Mouse (Mus musculus) G1E (cell line): ENCODE measurements around the gene Arhgap27. TPM values are rescaled to one million over a fixed set of nuclear protein-coding genes. Genes with fewer than 3 reads are reported as not detected.

Experiments used
- ATAC-seq: 2 replicates; pipeline ENCODE4 v1.8.0; 2016; ENCODE audit warnings: mild to moderate bottlenecking; ENCODE audit not compliant: insufficient number of reproducible peaks, poor library complexity, low FRiP score, severe bottlenecking; ENCODE audit errors: extremely low read depth
- DNase-seq: peaks from one replicate; pipeline ENCODE4 v3.0.0; 2012; ENCODE audit warnings: low spot score
- H3K27me3 ChIP-seq: 2 replicates; pipeline ENCODE4 v1.6.1; 2012; ENCODE audit warnings: mild to moderate bottlenecking, low read length, inconsistent platforms; ENCODE audit not compliant: insufficient read depth
- H3K36me3 ChIP-seq: replicated peaks from 2 replicates; pipeline ENCODE3; 2012; ENCODE audit warnings: mild to moderate bottlenecking, inconsistent platforms
- H3K4me1 ChIP-seq: 2 replicates; pipeline ENCODE4 v1.6.1; 2012; ENCODE audit warnings: low read depth, low read length, inconsistent platforms, mixed read lengths; ENCODE audit not compliant: insufficient read depth
- H3K4me3 ChIP-seq: 2 replicates; pipeline ENCODE4 v1.5.1; 2012; ENCODE audit warnings: low read depth, mild to moderate bottlenecking, inconsistent platforms, low read length, moderate library complexity, mixed read lengths
- H3K9me3 ChIP-seq: replicated peaks from 2 replicates; pipeline ENCODE4 v1.6.1; 2012; ENCODE audit warnings: inconsistent platforms
- CTCF ChIP-seq: IDR thresholded peaks from 2 replicates; pipeline ENCODE4 v1.5.1; 2012; ENCODE audit warnings: low read depth, low read length, inconsistent platforms, mixed read lengths
- GATA1 ChIP-seq: IDR thresholded peaks from 2 replicates; pipeline ENCODE4 v1.6.1; 2012; ENCODE audit warnings: borderline replicate concordance, low read length, inconsistent platforms, mixed read lengths
- GATA2 ChIP-seq: IDR thresholded peaks from 2 replicates; pipeline ENCODE4 v1.6.1; 2012; ENCODE audit warnings: low read depth, low read length, inconsistent platforms, borderline replicate concordance
- POLR2AphosphoS5 ChIP-seq: IDR thresholded peaks from 2 replicates; pipeline ENCODE4 v1.6.1; 2012; ENCODE audit warnings: low read depth, low read length, inconsistent platforms; ENCODE audit not compliant: insufficient replicate concordance
- TAL1 ChIP-seq: conservative IDR thresholded peaks from 2 replicates; pipeline ENCODE4 v1.6.1; 2012; ENCODE audit warnings: low read depth, low read length, inconsistent platforms, mixed read lengths
- polyA plus RNA-seq: library from polyadenylated mRNA; stranded (reverse); fragments of >175 nt; gene quantifications from 2 replicates; pipeline ENCODE4 v1.2.3, GENCODE M21; 2012
- total RNA-seq, 2 experiments: library from RNA; stranded (forward) in 1 of 2; stranded (reverse) in 1 of 2; fragments of 200-1000 nt in 1 of 2; fragments of >200 nt in 1 of 2; fragmentation: Nextera tagmentation in 1 of 2; gene quantifications; 2 replicates each; pipeline ENCODE4 v1.2.3; 2014 to 2017

The Arhgap27 gene
- total and polyA plus RNA-seq, 3 experiments = 5.2 to 12.6 (median 11.5) TPM

GRCm38 (mm10) chr11:103288291-103288963, 75.1 kb downstream of the Arhgap27 start:
- no peak for DNase-seq

GRCm38 (mm10) chr11:103286910-103287309, 76.6 kb downstream of the Arhgap27 start:
- ATAC-seq = no peak
- no peak for TF ChIP-seq POLR2AphosphoS5
- TF ChIP-seq TAL1 = no peak
- TF ChIP-seq CTCF = no peak
- TF ChIP-seq GATA2 = no peak
- TF ChIP-seq GATA1 = no peak
- H3K4me3 ChIP-seq = no peak overlapping the region
- no peaks in the 10 kb centered on the region for H3K9me3 ChIP-seq
- H3K4me1 ChIP-seq = peaks cover 46% of the 10 kb centered on the region
- DNase-seq = no peak
- peaks cover 45% of the 10 kb centered on the region for H3K27me3 ChIP-seq
- no peaks in the 10 kb centered on the region for H3K36me3 ChIP-seq

More at GRCm38 (mm10) chr11:103288291-103288963, 75.1 kb downstream of the Arhgap27 start:
- TF ChIP-seq CTCF (no peak), GATA1 (no peak), TAL1 (no peak), GATA2 (no peak), POLR2AphosphoS5 (no peak)
- H3K27me3 ChIP-seq = peaks cover 30% of the 10 kb centered on the region
- H3K4me1 ChIP-seq = peaks cover 52% of the 10 kb centered on the region
- no peak overlapping the region for H3K4me3 ChIP-seq
- H3K36me3 ChIP-seq = no peaks in the 10 kb centered on the region
- no peaks in the 10 kb centered on the region for H3K9me3 ChIP-seq
- no peak for ATAC-seq

- Histone ChIP-seq H3K36me3 (no peaks in the 10 kb centered on the region), H3K27me3 (peaks cover 55% of the 10 kb centered on the region), H3K4me3 (no peak overlapping the region), H3K4me1 (peaks cover 42% of the 10 kb centered on the region), H3K9me3 (no peaks in the 10 kb centered on the region)
- TF ChIP-seq TAL1 (no peak), GATA1 (no peak), CTCF (no peak), POLR2AphosphoS5 (no peak), GATA2 (no peak)
- DNase-seq (no peak), ATAC-seq (no peak)
Observed at GRCm38 (mm10) chr11:103285951-103286350, 77.5 kb downstream of the Arhgap27 start.

- Histone ChIP-seq H3K4me1 (peaks cover 39% of the 10 kb centered on the region), H3K4me3 (no peak overlapping the region), H3K9me3 (no peaks in the 10 kb centered on the region), H3K36me3 (no peaks in the 10 kb centered on the region), H3K27me3 (peaks cover 60% of the 10 kb centered on the region)
- no peak for ATAC-seq
- no peak for DNase-seq
- TF ChIP-seq GATA2 (no peak), CTCF (no peak), TAL1 (no peak), POLR2AphosphoS5 (no peak), GATA1 (no peak)
Observed at GRCm38 (mm10) chr11:103285276-103285675, 78.2 kb downstream of the Arhgap27 start.

GRCm38 (mm10) chr11:103281784-103282183, 81.7 kb downstream of the Arhgap27 start:
- Histone ChIP-seq H3K4me1 (peaks cover 18% of the 10 kb centered on the region), H3K9me3 (no peaks in the 10 kb centered on the region), H3K36me3 (no peaks in the 10 kb centered on the region), H3K27me3 (peaks cover 74% of the 10 kb centered on the region), H3K4me3 (no peak overlapping the region)
- ATAC-seq = no peak
- TF ChIP-seq GATA2 (no peak), CTCF (no peak), TAL1 (no peak), GATA1 (no peak), POLR2AphosphoS5 (no peak)
- DNase-seq = no peak

Other genes starting within 250 kb of the Arhgap27 start
- 13.2 and 16.6 TPM in 2 replicates for gene Hexim1, start 247.5 kb downstream of the Arhgap27 start, total RNA-seq (2014; fragmentation: Nextera tagmentation)
- gene Hexim1, start 247.5 kb downstream of the Arhgap27 start, total RNA-seq (2017) = 36.7 and 39.4 TPM in 2 replicates
- gene Hexim1, start 247.5 kb downstream of the Arhgap27 start, polyA plus RNA-seq = 21.2 and 25.7 TPM in 2 replicates
- gene Hexim2, start 231.3 kb downstream of the Arhgap27 start, total RNA-seq (2014; fragmentation: Nextera tagmentation) = 6.1 and 12.7 TPM in 2 replicates
- gene Hexim2, start 231.3 kb downstream of the Arhgap27 start, total RNA-seq (2017) = 8.6 and 9.0 TPM in 2 replicates
- 11.7 and 13.7 TPM in 2 replicates for gene Hexim2, start 231.3 kb downstream of the Arhgap27 start, polyA plus RNA-seq
- gene Fmnl1, start 192.6 kb downstream of the Arhgap27 start, total RNA-seq (2014; fragmentation: Nextera tagmentation) = 2.7 TPM in 1 of 2 replicates, not detected in the other
- gene Fmnl1, start 192.6 kb downstream of the Arhgap27 start, total RNA-seq (2017) = 0.23 TPM in 1 of 2 replicates, not detected in the other
- gene Fmnl1, start 192.6 kb downstream of the Arhgap27 start, polyA plus RNA-seq = 0.02 and 0.07 TPM in 2 replicates
- gene 1700023F06Rik, start 155.1 kb downstream of the Arhgap27 start, total RNA-seq (2014; fragmentation: Nextera tagmentation) = not detected in 2 replicates
- not detected in 2 replicates for gene 1700023F06Rik, start 155.1 kb downstream of the Arhgap27 start, total RNA-seq (2017)
- gene 1700023F06Rik, start 155.1 kb downstream of the Arhgap27 start, polyA plus RNA-seq = not detected in 2 replicates
- not detected in 2 replicates for gene Spata32, start 145.3 kb downstream of the Arhgap27 start, total RNA-seq (2014; fragmentation: Nextera tagmentation)
- 0.16 TPM in 1 of 2 replicates, not detected in the other for gene Spata32, start 145.3 kb downstream of the Arhgap27 start, total RNA-seq (2017)
- gene Spata32, start 145.3 kb downstream of the Arhgap27 start, polyA plus RNA-seq = not detected in 2 replicates
- gene Map3k14, start 96.2 kb downstream of the Arhgap27 start, total RNA-seq (2014; fragmentation: Nextera tagmentation) = 10.1 and 10.8 TPM in 2 replicates
- 3.3 and 4.9 TPM in 2 replicates for gene Map3k14, start 96.2 kb downstream of the Arhgap27 start, total RNA-seq (2017)
- gene Map3k14, start 96.2 kb downstream of the Arhgap27 start, polyA plus RNA-seq = 9.4 and 10.8 TPM in 2 replicates
- gene Plekhm1, start 49.0 kb upstream of the Arhgap27 start, total RNA-seq (2014; fragmentation: Nextera tagmentation) = 27.1 and 35.1 TPM in 2 replicates
- gene Plekhm1, start 49.0 kb upstream of the Arhgap27 start, total RNA-seq (2017) = 8.9 and 9.4 TPM in 2 replicates
- 11.7 and 12.0 TPM in 2 replicates for gene Plekhm1, start 49.0 kb upstream of the Arhgap27 start, polyA plus RNA-seq
- not detected in 2 replicates for gene Lrrc37a, start 140.9 kb upstream of the Arhgap27 start, total RNA-seq (2014; fragmentation: Nextera tagmentation)
- gene Lrrc37a, start 140.9 kb upstream of the Arhgap27 start, total RNA-seq (2017) = 0.06 and 0.16 TPM in 2 replicates
- not detected in 2 replicates for gene Lrrc37a, start 140.9 kb upstream of the Arhgap27 start, polyA plus RNA-seq